Mouse (Mus musculus): ENCODE data around the gene Myt1l. TPM values are rescaled to one million over a fixed set of nuclear protein-coding genes. Genes with fewer than 3 reads are reported as not detected.
A peak's percentile ranks its signal among the peaks of the same experiment; 100 is the strongest.

Gene Myt1l
- polyA plus RNA-seq, 1 experiment from 2014 or later: 233 TPM

DNA sequence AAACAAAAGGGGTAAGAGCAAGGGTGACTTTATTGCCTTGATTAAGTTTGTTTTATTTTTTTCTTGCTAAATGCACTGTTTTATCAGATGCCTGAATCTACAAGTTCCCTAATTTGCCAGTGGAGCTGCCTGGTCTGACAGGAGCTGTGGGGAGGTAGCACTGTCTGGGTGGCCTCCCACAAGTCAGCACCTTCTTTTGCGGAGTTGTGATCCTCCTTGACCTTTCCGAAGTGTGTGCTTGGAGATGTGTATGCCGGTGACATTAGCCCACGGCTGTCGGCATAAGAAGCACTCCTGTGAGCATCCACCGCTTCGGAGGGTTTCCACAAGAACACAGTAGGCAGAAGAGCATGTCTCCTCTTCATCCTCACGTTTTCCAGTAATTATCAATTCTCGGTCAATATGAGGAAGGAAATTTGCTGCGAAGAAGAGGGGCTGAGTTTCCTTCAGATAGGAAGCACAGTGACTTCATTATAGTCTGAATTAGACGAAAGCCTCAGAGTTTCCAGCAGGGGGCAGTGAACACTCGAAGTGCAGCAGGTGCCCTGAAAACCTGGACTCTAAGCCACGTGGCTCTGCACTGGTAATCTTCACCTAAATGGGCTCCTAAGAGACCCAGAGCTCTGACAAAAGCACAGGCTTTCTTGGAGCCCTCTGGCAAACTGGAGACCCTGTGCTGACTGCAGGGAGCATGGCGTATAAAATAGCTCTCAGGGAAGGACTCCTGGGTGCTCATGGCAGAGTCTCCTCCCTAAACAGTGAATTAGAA, 147.6 kb downstream of the Myt1l start:
- H3K9ac ChIP-seq: no peak overlapping the region
- WGBS: 44% methylated on average over 14 of the region's 14 CpGs
- no peak overlapping the region for H3K4me2 ChIP-seq
- H3K27me3 ChIP-seq: no peaks in the 10 kb centered on the region
- H3K27ac ChIP-seq (replicated peaks): peak overlapping the region; percentile 26; the same call in 1 of the 2 replicates
- ATAC-seq (ENCODE audit: low FRiP score, low read depth): peak; percentile 74
- H3K4me3 ChIP-seq: no peak overlapping the region
- no peaks in the 10 kb centered on the region for H3K36me3 ChIP-seq
- peaks cover 23% of the 10 kb centered on the region; the same call in 1 of the 2 replicates for H3K4me1 ChIP-seq (replicated peaks)
- no peaks in the 10 kb centered on the region for H3K9me3 ChIP-seq

DNA sequence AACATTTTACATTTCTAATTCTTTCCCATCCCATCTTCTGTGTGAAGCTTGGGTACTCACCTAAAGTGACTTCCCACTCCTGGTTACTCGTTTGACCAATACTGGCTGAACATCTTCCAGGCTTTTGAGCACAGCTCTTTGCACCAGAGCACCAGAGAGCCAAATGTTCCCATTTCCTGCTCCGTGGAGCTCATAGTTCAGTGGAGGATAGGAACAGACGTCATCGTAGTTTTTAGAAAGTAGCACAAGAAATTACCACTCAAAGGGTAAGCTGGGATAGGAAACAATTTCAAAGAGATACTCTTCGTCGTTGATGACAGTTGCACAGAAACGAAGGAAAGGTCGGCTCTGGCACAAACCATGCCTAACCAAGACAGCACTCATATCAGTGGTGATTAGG, 154.2 kb downstream of the Myt1l start:
- no peak for ATAC-seq (ENCODE audit: low FRiP score, low read depth)
- H3K4me1 ChIP-seq (replicated peaks): peaks cover 21% of the 10 kb centered on the region
- 90% methylated on average over 8 of the region's 8 CpGs for WGBS
- no peak overlapping the region for H3K4me3 ChIP-seq
- H3K9me3 ChIP-seq: no peaks in the 10 kb centered on the region
- no peak overlapping the region for H3K9ac ChIP-seq
- no peaks in the 10 kb centered on the region for H3K36me3 ChIP-seq
- no peak overlapping the region for H3K4me2 ChIP-seq
- H3K27ac ChIP-seq (replicated peaks): no peak overlapping the region
- no peaks in the 10 kb centered on the region for H3K27me3 ChIP-seq

DNA sequence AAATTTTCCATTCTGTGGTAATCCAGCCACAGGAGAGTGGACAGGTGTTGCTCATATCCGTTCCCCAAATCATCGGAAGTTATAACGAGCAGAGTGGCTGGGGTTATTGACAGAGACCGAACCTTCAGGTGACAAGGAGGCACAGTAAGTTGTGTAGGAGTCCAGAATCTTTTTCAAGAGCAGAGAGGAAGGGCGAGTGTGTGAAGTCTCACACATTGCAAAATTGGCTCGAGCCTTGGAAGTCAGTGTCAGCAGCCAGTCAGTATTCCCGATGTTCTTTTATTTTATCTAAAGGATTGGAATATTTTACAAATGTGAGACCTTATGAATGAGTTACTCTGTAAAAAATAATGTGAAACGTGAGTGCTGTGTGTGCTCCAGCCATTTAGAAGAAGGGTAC, 154.8 kb downstream of the Myt1l start:
- Histone ChIP-seq H3K9ac (no peak overlapping the region), H3K27me3 (no peaks in the 10 kb centered on the region), H3K36me3 (no peaks in the 10 kb centered on the region), H3K4me3 (no peak overlapping the region), H3K4me2 (no peak overlapping the region), H3K4me1 (replicated peaks) (peaks cover 20% of the 10 kb centered on the region), H3K9me3 (no peaks in the 10 kb centered on the region), H3K27ac (replicated peaks) (no peak overlapping the region)
- whole genome bisulfite sequencing: 95% methylated on average over 8 of the region's 8 CpGs
- no peak for ATAC-seq (ENCODE audit: low FRiP score, low read depth)

DNA sequence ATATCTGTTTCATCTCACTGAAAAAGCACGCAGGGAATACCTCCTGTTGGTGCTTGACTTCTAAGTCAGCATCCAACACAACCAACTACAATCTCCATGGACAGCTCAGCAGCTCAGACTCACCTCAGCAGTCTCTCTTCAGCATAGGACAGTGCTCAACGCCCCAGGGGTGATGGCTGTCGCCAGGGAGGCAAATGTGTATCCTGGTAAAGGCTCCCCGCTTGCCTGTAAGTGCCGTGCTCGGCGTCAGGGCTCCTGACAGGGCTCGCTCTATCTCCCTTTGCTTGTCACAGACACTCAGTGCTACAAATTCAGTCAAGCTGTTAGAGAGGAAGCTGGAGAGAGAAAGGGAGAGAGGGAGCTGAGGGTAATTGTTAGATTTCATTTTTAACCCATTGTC, 158.1 kb downstream of the Myt1l start:
- 54% methylated on average over 8 of the region's 8 CpGs for WGBS
- Histone ChIP-seq H3K9ac (no peak overlapping the region), H3K4me3 (no peak overlapping the region), H3K9me3 (no peaks in the 10 kb centered on the region), H3K4me2 (no peak overlapping the region), H3K27ac (replicated peaks) (peak overlapping the region; percentile 42; the same call in 1 of the 2 replicates), H3K27me3 (no peaks in the 10 kb centered on the region), H3K4me1 (replicated peaks) (peaks cover 18% of the 10 kb centered on the region), H3K36me3 (no peaks in the 10 kb centered on the region)
- no peak for ATAC-seq (ENCODE audit: low FRiP score, low read depth)

DNA sequence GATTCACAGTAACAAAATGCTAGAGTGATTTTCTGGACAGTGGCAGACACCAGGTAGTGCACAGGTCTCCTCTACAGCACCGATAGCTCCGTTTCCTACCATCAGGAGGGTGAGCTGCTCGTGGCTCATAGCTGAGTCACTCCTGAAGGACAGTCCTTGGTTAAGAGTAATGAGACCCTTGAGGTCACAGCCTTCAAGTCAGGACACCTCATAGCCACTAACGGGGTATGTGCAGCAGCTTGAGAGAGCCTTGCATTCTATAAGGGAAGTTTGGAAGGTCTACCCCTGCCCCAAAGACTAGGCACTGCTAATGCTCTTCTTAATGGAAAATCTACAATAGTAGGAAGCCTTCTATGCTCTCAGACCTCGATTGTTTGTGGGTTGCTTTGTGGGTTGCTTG, 163.4 kb downstream of the Myt1l start:
- no peak for ATAC-seq (ENCODE audit: low FRiP score, low read depth)
- Histone ChIP-seq H3K4me2 (no peak overlapping the region), H3K9me3 (no peaks in the 10 kb centered on the region), H3K9ac (no peak overlapping the region), H3K27me3 (no peaks in the 10 kb centered on the region), H3K36me3 (no peaks in the 10 kb centered on the region), H3K27ac (replicated peaks) (peak overlapping the region; percentile 48), H3K4me1 (replicated peaks) (peaks cover 47% of the 10 kb centered on the region), H3K4me3 (no peak overlapping the region)
- 81% methylated on average over 5 of the region's 5 CpGs for WGBS

DNA sequence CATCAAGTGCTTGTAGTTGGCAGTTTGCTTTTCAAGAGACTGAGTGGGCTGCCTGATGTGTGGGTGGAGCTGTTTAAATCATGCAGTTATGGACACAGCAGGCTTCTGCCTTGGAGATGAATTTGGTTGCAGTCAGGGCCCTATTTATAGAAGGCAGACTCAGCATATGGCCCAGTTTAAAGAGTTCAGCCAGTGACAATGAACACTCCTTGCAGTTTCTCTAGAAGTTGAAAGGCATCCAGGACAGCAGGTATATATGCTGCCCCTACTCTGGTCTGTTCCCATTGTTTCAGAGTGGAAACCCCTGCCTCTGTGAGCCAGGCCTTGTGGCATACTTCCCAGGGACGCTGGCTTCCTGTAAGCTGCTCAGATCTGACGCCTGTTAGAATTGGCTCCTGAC, 167.0 kb downstream of the Myt1l start:
- H3K27ac ChIP-seq (replicated peaks): peak overlapping the region; percentile 73
- no peak overlapping the region for H3K4me2 ChIP-seq
- WGBS: 29% methylated on average over 2 of the region's 2 CpGs
- H3K4me3 ChIP-seq: no peak overlapping the region
- no peak for ATAC-seq (ENCODE audit: low FRiP score, low read depth)
- no peaks in the 10 kb centered on the region for H3K36me3 ChIP-seq
- peaks cover 83% of the 10 kb centered on the region for H3K4me1 ChIP-seq (replicated peaks)
- no peaks in the 10 kb centered on the region for H3K9me3 ChIP-seq
- H3K9ac ChIP-seq: no peak overlapping the region
- H3K27me3 ChIP-seq: no peaks in the 10 kb centered on the region

DNA sequence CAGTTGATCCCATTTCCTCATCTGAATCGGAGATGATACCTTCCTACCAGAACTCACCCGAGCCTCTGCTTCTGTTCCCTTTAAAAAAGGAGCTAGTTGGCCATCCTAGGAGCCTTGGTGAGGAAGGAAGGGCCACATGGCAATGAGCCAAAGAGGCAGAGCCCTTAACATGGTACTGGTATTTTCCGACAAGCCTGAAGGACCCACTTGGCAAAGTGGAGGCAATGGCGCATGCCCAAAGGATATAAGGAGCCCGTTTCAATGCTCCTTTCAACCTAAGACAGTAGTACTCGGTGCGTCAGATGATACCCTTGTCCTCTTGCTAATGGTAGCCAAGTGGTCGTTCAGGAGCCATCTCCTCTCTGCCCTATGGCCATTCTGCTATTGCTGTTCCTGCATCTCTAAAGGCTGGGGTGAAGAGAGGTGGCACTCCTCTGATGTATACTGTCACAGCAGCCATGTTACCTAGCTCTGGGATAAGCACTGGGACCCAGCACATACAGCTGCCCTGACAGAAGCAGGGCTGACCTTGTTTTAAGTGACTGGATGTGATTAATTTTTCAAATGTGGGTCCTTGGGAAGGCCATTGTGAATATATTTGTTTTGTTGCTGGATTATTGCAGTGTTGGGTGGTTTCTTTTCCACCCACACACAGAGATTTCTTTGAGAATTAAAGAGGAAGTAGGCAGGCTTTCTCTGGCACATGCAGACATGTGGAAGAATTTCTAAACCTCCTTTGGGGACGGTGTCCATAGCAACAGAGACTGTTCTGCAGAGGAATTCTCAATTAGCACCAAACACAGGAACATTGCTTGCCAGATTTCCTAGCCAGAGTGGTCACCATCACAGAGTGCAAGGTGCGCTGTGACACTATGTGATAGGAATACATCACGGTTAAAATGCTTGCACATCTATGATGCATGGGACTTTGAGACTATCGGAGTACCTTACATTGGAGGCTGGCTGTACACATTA, 169.6 kb downstream of the Myt1l start:
- 45% methylated on average over 12 of the region's 12 CpGs for WGBS

DNA sequence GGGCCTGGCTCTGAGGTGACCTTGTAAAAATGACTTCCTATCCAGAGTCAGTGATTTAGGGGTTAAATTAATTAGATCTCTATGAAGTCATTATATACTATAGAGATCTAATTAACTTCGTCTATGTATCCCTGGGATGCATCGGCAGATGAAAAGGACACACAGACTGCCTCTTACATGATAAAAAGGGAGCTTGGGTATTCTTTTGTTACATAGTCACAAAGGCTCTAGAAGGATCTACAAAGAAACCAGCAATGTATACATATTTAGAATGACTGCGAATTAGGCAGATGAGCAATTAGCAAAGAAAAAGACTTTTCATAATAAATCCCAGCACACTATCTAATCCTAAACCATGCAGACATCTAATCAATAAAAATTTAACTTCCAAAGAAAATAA, 170.4 kb downstream of the Myt1l start:
- ATAC-seq (ENCODE audit: low FRiP score, low read depth): no peak; the same call in 1 of the 2 replicates
- Histone ChIP-seq H3K4me3 (no peak overlapping the region), H3K4me1 (replicated peaks) (peaks cover 89% of the 10 kb centered on the region), H3K9ac (0 out of 2 replicates have a peak overlapping the region, but pooled peaks have one; percentile 12), H3K36me3 (no peaks in the 10 kb centered on the region), H3K27me3 (no peaks in the 10 kb centered on the region), H3K9me3 (no peaks in the 10 kb centered on the region), H3K27ac (replicated peaks) (peak overlapping the region; percentile 87), H3K4me2 (peak overlapping the region; percentile 10; the same call in 1 of the 2 replicates)
- WGBS: 18% methylated on average over 3 of the region's 3 CpGs

More for the DNA sequence above, 169.6 kb downstream of the Myt1l start:
- Histone ChIP-seq H3K27ac (replicated peaks) (peak overlapping the region; percentile 87), H3K36me3 (no peaks in the 10 kb centered on the region), H3K27me3 (no peaks in the 10 kb centered on the region), H3K4me1 (replicated peaks) (peaks cover 88% of the 10 kb centered on the region), H3K4me2 (peak overlapping the region; percentile 10; the same call in 1 of the 2 replicates), H3K9ac (0 out of 2 replicates have a peak overlapping the region, but pooled peaks have one; percentile 12), H3K9me3 (no peaks in the 10 kb centered on the region), H3K4me3 (no peak overlapping the region)
- ATAC-seq (ENCODE audit: low FRiP score, low read depth): peak; percentile 61

DNA sequence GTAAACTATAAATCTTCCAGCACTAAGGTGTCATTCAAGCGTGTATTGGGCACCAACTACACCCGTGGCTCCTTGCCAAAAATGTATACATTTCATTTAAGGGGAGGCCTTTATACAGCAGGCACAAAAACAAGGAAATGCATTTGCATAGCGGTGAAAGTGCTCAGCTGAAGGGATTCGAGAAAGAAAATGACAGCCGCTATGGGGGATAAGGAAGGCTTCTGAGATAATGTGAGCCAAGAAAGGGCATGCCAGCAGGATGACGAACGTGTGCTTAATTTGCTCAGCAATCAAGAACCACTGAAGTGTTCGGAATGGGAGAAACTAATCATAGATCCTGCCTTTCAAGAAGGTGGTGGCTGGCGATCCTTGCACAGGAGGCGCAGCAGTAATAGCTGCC, 170.8 kb downstream of the Myt1l start:
- Histone ChIP-seq H3K4me2 (peak overlapping the region; percentile 13), H3K9me3 (no peaks in the 10 kb centered on the region), H3K27ac (replicated peaks) (peak overlapping the region; percentile 87), H3K27me3 (no peaks in the 10 kb centered on the region), H3K4me3 (no peak overlapping the region), H3K4me1 (replicated peaks) (peaks cover 87% of the 10 kb centered on the region), H3K9ac (no peak overlapping the region), H3K36me3 (no peaks in the 10 kb centered on the region)
- peak; percentile 7; the same call in 1 of the 2 replicates for ATAC-seq (ENCODE audit: low FRiP score, low read depth)
- WGBS: 10% methylated on average over 10 of the region's 10 CpGs

DNA sequence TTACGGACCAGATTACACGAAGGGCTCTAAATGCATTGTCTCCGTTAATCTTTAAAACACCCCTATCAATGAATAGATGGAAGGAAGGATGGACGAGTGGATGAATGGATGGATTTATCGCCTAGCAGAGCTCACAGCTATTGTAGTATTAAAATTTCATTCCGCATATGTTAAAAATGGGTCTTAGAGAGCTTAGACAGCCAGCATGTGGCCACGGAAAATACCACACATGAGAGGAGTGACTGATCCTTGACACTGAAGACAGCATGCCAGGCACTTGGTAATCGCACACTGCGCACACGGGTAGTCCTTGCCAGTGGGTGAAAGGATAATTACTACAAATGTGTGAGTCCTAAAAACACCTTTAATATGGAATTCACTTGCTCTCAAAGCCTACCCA, 171.2 kb downstream of the Myt1l start:
- H3K4me2 ChIP-seq: peak overlapping the region; percentile 13
- ATAC-seq (ENCODE audit: low FRiP score, low read depth): no peak
- H3K4me3 ChIP-seq: no peak overlapping the region
- no peaks in the 10 kb centered on the region for H3K36me3 ChIP-seq
- 24% methylated on average over 10 of the region's 10 CpGs for WGBS
- H3K9ac ChIP-seq: no peak overlapping the region
- peak overlapping the region; percentile 87 for H3K27ac ChIP-seq (replicated peaks)
- H3K9me3 ChIP-seq: no peaks in the 10 kb centered on the region
- H3K27me3 ChIP-seq: no peaks in the 10 kb centered on the region
- peaks cover 84% of the 10 kb centered on the region for H3K4me1 ChIP-seq (replicated peaks)

DNA sequence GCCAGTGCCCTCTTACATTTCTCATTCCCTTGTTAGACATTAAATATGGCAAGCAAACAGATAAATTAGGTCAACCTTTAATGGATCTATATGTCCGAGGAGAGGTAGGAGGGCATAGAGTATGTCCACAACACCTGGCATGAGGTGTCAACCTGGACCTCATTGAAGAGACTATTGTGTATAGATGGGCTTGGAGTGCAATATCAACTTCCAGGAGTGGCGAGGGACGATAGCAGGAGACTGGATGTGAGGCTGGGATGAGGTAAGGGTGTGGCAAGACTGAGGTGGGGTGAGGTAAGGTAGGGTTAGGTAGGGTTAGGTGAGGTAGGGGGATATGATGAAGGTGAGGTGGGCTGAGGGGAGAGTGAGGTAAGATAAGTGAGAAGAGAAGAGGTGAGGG, 171.8 kb downstream of the Myt1l start:
- peak overlapping the region; percentile 87 for H3K27ac ChIP-seq (replicated peaks)
- ATAC-seq (ENCODE audit: low FRiP score, low read depth): no peak
- no peaks in the 10 kb centered on the region for H3K9me3 ChIP-seq
- H3K27me3 ChIP-seq: no peaks in the 10 kb centered on the region
- WGBS: 92% methylated on average over 3 of the region's 3 CpGs
- no peak overlapping the region for H3K4me3 ChIP-seq
- peaks cover 77% of the 10 kb centered on the region for H3K4me1 ChIP-seq (replicated peaks)
- H3K36me3 ChIP-seq: no peaks in the 10 kb centered on the region
- H3K4me2 ChIP-seq: no peak overlapping the region
- H3K9ac ChIP-seq: no peak overlapping the region

DNA sequence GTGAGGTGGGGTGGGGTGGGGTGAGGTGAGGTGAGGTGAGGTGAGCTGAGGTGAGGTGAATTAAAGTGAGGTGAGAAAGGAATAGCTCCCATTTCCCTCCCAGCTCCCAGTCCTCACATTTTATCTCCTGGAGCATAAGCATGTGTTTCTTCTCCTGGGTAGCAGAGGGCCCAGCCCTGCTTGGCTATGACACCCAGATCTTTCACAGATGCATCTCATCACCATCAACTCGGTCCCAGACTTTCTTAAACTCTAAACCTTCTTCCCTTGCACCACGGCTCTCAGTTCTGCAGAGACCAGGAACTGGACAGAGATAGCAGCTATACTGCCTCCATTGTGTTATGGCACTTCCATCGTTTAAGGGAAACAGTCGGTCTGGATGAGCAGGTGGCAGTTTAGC, 172.9 kb downstream of the Myt1l start:
- H3K4me2 ChIP-seq: no peak overlapping the region
- H3K4me1 ChIP-seq (replicated peaks): peaks cover 67% of the 10 kb centered on the region
- no peaks in the 10 kb centered on the region for H3K36me3 ChIP-seq
- H3K27ac ChIP-seq (replicated peaks): peak overlapping the region; percentile 74
- H3K27me3 ChIP-seq: no peaks in the 10 kb centered on the region
- WGBS: 48% methylated on average over 4 of the region's 4 CpGs
- H3K9ac ChIP-seq: no peak overlapping the region
- no peak overlapping the region for H3K4me3 ChIP-seq
- no peaks in the 10 kb centered on the region for H3K9me3 ChIP-seq
- no peak for ATAC-seq (ENCODE audit: low FRiP score, low read depth)

All from hindbrain, embryonic 15.5 days (tissue).